Mouse (Mus musculus) mesoderm, embryonic 11.5 days (tissue): Measurements from ENCODE around the gene Ubtf.

Experiments used
- DNase-seq: peaks from one replicate; pipeline ENCODE4 v3.0.0-alpha.2; 2012; ENCODE audit warnings: low read depth, low spot score

Gene Ubtf

GRCm38 (mm10) chr11:102317901-102318575, 1.5 kb downstream of the Ubtf start:
- DNase-seq = peak; percentile 73

GRCm38 (mm10) chr11:102317298-102317900, 2.1 kb downstream of the Ubtf start:
- DNase-seq = peak; percentile 71

- DNase-seq = peak; percentile 84
Measured at GRCm38 (mm10) chr11:102316572-102317297, 2.8 kb downstream of the Ubtf start.

GRCm38 (mm10) chr11:102315690-102316571, 3.6 kb downstream of the Ubtf start:
- DNase-seq = no peak

GRCm38 (mm10) chr11:102314321-102314720, 5.2 kb downstream of the Ubtf start:
- DNase-seq = no peak

GRCm38 (mm10) chr11:102312586-102312985, 7.0 kb downstream of the Ubtf start:
- DNase-seq = no peak

- no peak for DNase-seq
Measured at GRCm38 (mm10) chr11:102311966-102312365, 7.6 kb downstream of the Ubtf start.

- DNase-seq = no peak
Measured at GRCm38 (mm10) chr11:102310768-102311695, 8.5 kb downstream of the Ubtf start.

GRCm38 (mm10) chr11:102309821-102310617, 9.5 kb downstream of the Ubtf start:
- DNase-seq = no peak

GRCm38 (mm10) chr11:102308979-102309378, 10.6 kb downstream of the Ubtf start:
- DNase-seq = peak; percentile 97

GRCm38 (mm10) chr11:102308104-102308503, 11.4 kb downstream of the Ubtf start:
- no peak for DNase-seq

GRCm38 (mm10) chr11:102305359-102305758, 14.2 kb downstream of the Ubtf start:
- no peak for DNase-seq

GRCm38 (mm10) chr11:102304141-102304540, 15.4 kb downstream of the Ubtf start:
- DNase-seq = no peak

GRCm38 (mm10) chr11:102299839-102300238, 19.7 kb downstream of the Ubtf start:
- DNase-seq = peak; percentile 83

GRCm38 (mm10) chr11:102297577-102298556, 21.7 kb downstream of the Ubtf start:
- DNase-seq = peak; percentile 25

GRCm38 (mm10) chr11:102296491-102297472, 22.8 kb downstream of the Ubtf start, which contains the start of gene Atxn7l3:
Gene Atxn7l3, minus strand, starts transcription at chr11:102296631.
- DNase-seq = peak; percentile 98
